Mouse (Mus musculus) hindbrain, embryonic 15.5 days (tissue): ENCODE measurements around the gene Klhdc1. TPM values are rescaled to one million over a fixed set of nuclear protein-coding genes. Genes with fewer than 3 reads are reported as not detected.
A peak's percentile ranks its signal among the peaks of the same experiment; 100 is the strongest.

Experiments
- ATAC-seq: fragments of 200-750 bp; cut with Nextera tagmentation; 2 replicates; pipeline ENCODE4 v1.8.0; 2017; ENCODE audit warnings: low read depth, moderate number of reproducible peaks, moderate TSS enrichment; ENCODE audit not compliant: low FRiP score
- H3K27ac ChIP-seq: fragments of 300-500 bp; sonication (generic); replicated peaks from 2 replicates; pipeline ENCODE4 v1.5.1; 2015; ENCODE audit warnings: mild to moderate bottlenecking, inconsistent platforms
- H3K27me3 ChIP-seq: fragments of 300-500 bp; sonication (generic); 2 replicates; pipeline ENCODE4 v1.6.1; 2015; ENCODE audit warnings: control low read depth, inconsistent platforms
- H3K36me3 ChIP-seq: fragments of 300-500 bp; sonication (generic); 2 replicates; pipeline ENCODE4 v1.6.1; 2015; ENCODE audit warnings: control low read depth, inconsistent platforms
- H3K4me1 ChIP-seq: fragments of 300-500 bp; sonication (generic); replicated peaks from 2 replicates; pipeline ENCODE4 v1.6.1; 2015; ENCODE audit warnings: control low read depth, inconsistent platforms
- H3K4me2 ChIP-seq: fragments of 300-500 bp; sonication (generic); 2 replicates; pipeline ENCODE4 v1.6.1; 2015; ENCODE audit warnings: moderate library complexity, mild to moderate bottlenecking, inconsistent platforms
- H3K4me3 ChIP-seq: fragments of 300-500 bp; sonication (generic); 2 replicates; pipeline ENCODE4 v1.5.1; 2015; ENCODE audit warnings: mild to moderate bottlenecking, inconsistent platforms
- H3K9ac ChIP-seq: fragments of 300-500 bp; sonication (generic); 2 replicates; pipeline ENCODE4 v1.6.1; 2015; ENCODE audit warnings: inconsistent platforms
- H3K9me3 ChIP-seq: fragments of 300-500 bp; sonication (generic); 2 replicates; pipeline ENCODE4 v1.6.1; 2016; ENCODE audit warnings: control low read depth, inconsistent platforms
- WGBS: fragments of 180-500 bp; shearing (Covaris S2); methylation state at CpG from one replicate; pipeline ENCODE4 v1.1.7; 2015; 5-methylcytosine and 5-hydroxymethylcytosine counted together
- polyA plus RNA-seq: library from polyadenylated mRNA; unstranded; fragments of >200 nt; fragmentation: Nextera tagmentation; extraction: Ambion mirVana; gene quantifications from 2 replicates; pipeline ENCODE4 v1.2.1, GENCODE M21; 2015

Gene Klhdc1
- polyA plus RNA-seq, 1 experiment from 2014 or later: 16.8 TPM

GRCm38 (mm10) chr12:69210056-69210979 is 30.7 kb upstream of the Klhdc1 start:
- no peak for ATAC-seq
- WGBS: 91% methylated on average over 18 of the region's 18 CpGs
- H3K36me3 ChIP-seq: no peaks in the 10 kb centered on the region
- H3K27me3 ChIP-seq: no peaks in the 10 kb centered on the region
- H3K9me3 ChIP-seq: no peaks in the 10 kb centered on the region
- no peak overlapping the region for H3K4me2 ChIP-seq
- no peak overlapping the region for H3K27ac ChIP-seq
- H3K4me1 ChIP-seq: no peaks in the 10 kb centered on the region
- no peak overlapping the region for H3K9ac ChIP-seq
- no peak overlapping the region for H3K4me3 ChIP-seq

GRCm38 (mm10) chr12:69211057-69211456 is 29.9 kb upstream of the Klhdc1 start:
- 86% methylated on average over 5 of the region's 5 CpGs for WGBS
- no peak overlapping the region for H3K27ac ChIP-seq

GRCm38 (mm10) chr12:69213186-69213777 is 27.7 kb upstream of the Klhdc1 start:
- Histone ChIP-seq H3K4me2 (no peak overlapping the region), H3K27ac (no peak overlapping the region), H3K36me3 (no peaks in the 10 kb centered on the region), H3K9ac (no peak overlapping the region), H3K4me3 (no peak overlapping the region), H3K27me3 (no peaks in the 10 kb centered on the region), H3K4me1 (no peaks in the 10 kb centered on the region), H3K9me3 (no peaks in the 10 kb centered on the region)
- 95% methylated on average over 13 of the region's 13 CpGs for WGBS
- no peak for ATAC-seq

More at GRCm38 (mm10) chr12:69211057-69211456, 29.9 kb upstream of the Klhdc1 start:
- Histone ChIP-seq H3K9me3 (no peaks in the 10 kb centered on the region), H3K27me3 (no peaks in the 10 kb centered on the region), H3K4me2 (no peak overlapping the region), H3K4me1 (no peaks in the 10 kb centered on the region), H3K4me3 (no peak overlapping the region), H3K36me3 (no peaks in the 10 kb centered on the region), H3K9ac (no peak overlapping the region)
- no peak for ATAC-seq

GRCm38 (mm10) chr12:69214393-69214792 is 26.6 kb upstream of the Klhdc1 start:
- Histone ChIP-seq H3K27ac (no peak overlapping the region), H3K9me3 (no peaks in the 10 kb centered on the region), H3K4me1 (no peaks in the 10 kb centered on the region), H3K36me3 (no peaks in the 10 kb centered on the region), H3K4me2 (no peak overlapping the region), H3K27me3 (no peaks in the 10 kb centered on the region), H3K9ac (no peak overlapping the region), H3K4me3 (no peak overlapping the region)
- 95% methylated on average over 7 of the region's 7 CpGs for WGBS
- no peak for ATAC-seq

- WGBS: 88% methylated on average over 3 of the region's 3 CpGs
- Histone ChIP-seq H3K9ac (no peak overlapping the region), H3K9me3 (no peaks in the 10 kb centered on the region), H3K36me3 (no peaks in the 10 kb centered on the region), H3K4me2 (no peak overlapping the region), H3K4me3 (no peak overlapping the region), H3K4me1 (no peaks in the 10 kb centered on the region), H3K27me3 (no peaks in the 10 kb centered on the region), H3K27ac (no peak overlapping the region)
- no peak for ATAC-seq
Measured at GRCm38 (mm10) chr12:69215000-69215785, 25.8 kb upstream of the Klhdc1 start.

GRCm38 (mm10) chr12:69216587-69216986 is 24.4 kb upstream of the Klhdc1 start:
- no peak overlapping the region for H3K4me2 ChIP-seq
- H3K9ac ChIP-seq: no peak overlapping the region
- no peak overlapping the region for H3K27ac ChIP-seq
- no peaks in the 10 kb centered on the region for H3K27me3 ChIP-seq
- WGBS: 93% methylated on average over 7 of the region's 7 CpGs
- no peak for ATAC-seq
- H3K4me3 ChIP-seq: no peak overlapping the region
- H3K4me1 ChIP-seq: no peaks in the 10 kb centered on the region
- H3K9me3 ChIP-seq: no peaks in the 10 kb centered on the region
- H3K36me3 ChIP-seq: no peaks in the 10 kb centered on the region

GRCm38 (mm10) chr12:69220613-69221277 is 20.2 kb upstream of the Klhdc1 start:
- H3K4me2 ChIP-seq: no peak overlapping the region
- no peak for ATAC-seq
- H3K9me3 ChIP-seq: no peaks in the 10 kb centered on the region
- H3K9ac ChIP-seq: no peak overlapping the region
- H3K4me1 ChIP-seq: no peaks in the 10 kb centered on the region
- H3K4me3 ChIP-seq: no peak overlapping the region
- H3K36me3 ChIP-seq: no peaks in the 10 kb centered on the region
- no peak overlapping the region for H3K27ac ChIP-seq
- H3K27me3 ChIP-seq: no peaks in the 10 kb centered on the region
- 91% methylated on average over 19 of the region's 19 CpGs for WGBS

GRCm38 (mm10) chr12:69227776-69228466 is 13.1 kb upstream of the Klhdc1 start, which contains the start of gene Pole2:
Gene Pole2, minus strand, starts transcription at chr12:69228195.
- peak within 1 kb of the TSS; percentile 87 for H3K4me3 ChIP-seq
- H3K27me3 ChIP-seq: no peaks in the 10 kb centered on the region
- ATAC-seq: peak; percentile 95
- no peaks in the 10 kb centered on the region for H3K9me3 ChIP-seq
- H3K4me1 ChIP-seq: peaks cover 9% of the 10 kb centered on the region; the same call in 1 of the 2 replicates
- under 1% methylated on average over 37 of the region's 37 CpGs for WGBS
- H3K9ac ChIP-seq: peak within 1 kb of the TSS; percentile 57
- peak within 1 kb of the TSS; percentile 59 for H3K4me2 ChIP-seq
- H3K27ac ChIP-seq: peak within 1 kb of the TSS; percentile 76
- no peaks in the 10 kb centered on the region for H3K36me3 ChIP-seq

GRCm38 (mm10) chr12:69229251-69229650 is 11.7 kb upstream of the Klhdc1 start:
- 70% methylated on average over 2 of the region's 2 CpGs for WGBS
- no peak overlapping the region for H3K4me2 ChIP-seq
- H3K9ac ChIP-seq: no peak overlapping the region
- no peaks in the 10 kb centered on the region for H3K27me3 ChIP-seq
- H3K4me3 ChIP-seq: no peak overlapping the region
- ATAC-seq: no peak
- peaks cover 9% of the 10 kb centered on the region; the same call in 1 of the 2 replicates for H3K4me1 ChIP-seq
- no peak overlapping the region for H3K27ac ChIP-seq
- no peaks in the 10 kb centered on the region for H3K36me3 ChIP-seq
- no peaks in the 10 kb centered on the region for H3K9me3 ChIP-seq

GRCm38 (mm10) chr12:69235782-69236181 is 5.2 kb upstream of the Klhdc1 start:
- no peaks in the 10 kb centered on the region for H3K9me3 ChIP-seq
- no peaks in the 10 kb centered on the region for H3K36me3 ChIP-seq
- peaks cover 2% of the 10 kb centered on the region for H3K4me1 ChIP-seq
- no peak overlapping the region for H3K27ac ChIP-seq
- H3K9ac ChIP-seq: no peak overlapping the region
- 93% methylated on average over 6 of the region's 6 CpGs for WGBS
- H3K27me3 ChIP-seq: no peaks in the 10 kb centered on the region
- H3K4me3 ChIP-seq: no peak overlapping the region
- no peak overlapping the region for H3K4me2 ChIP-seq
- ATAC-seq: no peak

GRCm38 (mm10) chr12:69238284-69238683 is 2.7 kb upstream of the Klhdc1 start:
- Histone ChIP-seq H3K9ac (no peak overlapping the region), H3K36me3 (no peaks in the 10 kb centered on the region), H3K9me3 (no peaks in the 10 kb centered on the region), H3K4me2 (no peak overlapping the region), H3K4me1 (peaks cover 7% of the 10 kb centered on the region), H3K27me3 (no peaks in the 10 kb centered on the region), H3K27ac (no peak overlapping the region), H3K4me3 (no peak overlapping the region)
- ATAC-seq: no peak
- 35% methylated on average over 3 of the region's 3 CpGs for WGBS
